Mouse (Mus musculus): Measurements from ENCODE around the gene Arih1. TPM values are rescaled to one million over a fixed set of nuclear protein-coding genes. Genes with fewer than 3 reads are reported as not detected.

Gene Arih1
- total RNA-seq (2021), result 100 to 1,000 TPM; 101 to 125 TPM

- intact Hi-C loops (cut with DNase I), result loop anchor here (1.0 to 2.0 kb wide), 3 partner anchors 52 to 195 kb away; partner anchors contain the start of genes Adpgk, Bbs4, Hexa and Tmem202
These were observed at the start of gene Arih1 for GRCm38 (mm10) chr9:59486549-59487065. Gene Arih1, minus strand, starts transcription at chr9:59486618.

DNA sequence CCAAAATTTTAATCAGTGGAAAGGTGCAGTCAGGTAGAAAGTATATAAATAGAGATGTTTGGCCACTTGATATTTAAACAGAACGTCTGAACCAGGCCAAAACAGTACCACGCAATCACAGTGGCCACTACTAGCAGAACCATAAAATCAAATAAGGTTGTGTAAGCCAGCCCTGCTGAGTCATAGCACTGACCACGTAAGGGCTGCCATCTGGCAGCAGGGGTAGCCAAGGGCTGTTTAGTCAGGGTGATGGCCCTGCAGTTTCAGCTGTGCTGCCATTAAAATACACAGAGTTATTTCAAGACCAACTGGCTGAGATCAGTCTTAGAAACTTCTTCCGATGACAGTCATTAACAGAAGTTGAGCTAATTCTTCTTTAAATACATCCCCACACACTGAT, 47.5 kb upstream of the Arih1 start:
- intact Hi-C loops (cut with DNase I), result no loop called here
- no peak for DNase-seq (ENCODE audit: low spot score in 2 of 2)

More at GRCm38 (mm10) chr9:59486549-59487065, at the start of gene Arih1:
- DNase-seq (ENCODE audit: low spot score in 2 of 2), result peak; percentile 99

- intact Hi-C loops (cut with DNase I), result no loop called here
- no peak for DNase-seq (ENCODE audit: low spot score in 2 of 2)
These were observed 47.0 kb upstream of the Arih1 start for GRCm38 (mm10) chr9:59533422-59533821.

- intact Hi-C loops (cut with DNase I), result no loop called here
- DNase-seq (ENCODE audit: low spot score in 2 of 2), result no peak
These were observed 45.2 kb upstream of the Arih1 start for GRCm38 (mm10) chr9:59531645-59532044.

- intact Hi-C loops (cut with DNase I), result no loop called here
- DNase-seq (ENCODE audit: low spot score in 2 of 2), result no peak
These were observed 41.9 kb upstream of the Arih1 start for GRCm38 (mm10) chr9:59528274-59528673.

GRCm38 (mm10) chr9:59527580-59527979, 41.2 kb upstream of the Arih1 start:
- intact Hi-C loops (cut with DNase I), result no loop called here
- no peak for DNase-seq (ENCODE audit: low spot score in 2 of 2)

DNA sequence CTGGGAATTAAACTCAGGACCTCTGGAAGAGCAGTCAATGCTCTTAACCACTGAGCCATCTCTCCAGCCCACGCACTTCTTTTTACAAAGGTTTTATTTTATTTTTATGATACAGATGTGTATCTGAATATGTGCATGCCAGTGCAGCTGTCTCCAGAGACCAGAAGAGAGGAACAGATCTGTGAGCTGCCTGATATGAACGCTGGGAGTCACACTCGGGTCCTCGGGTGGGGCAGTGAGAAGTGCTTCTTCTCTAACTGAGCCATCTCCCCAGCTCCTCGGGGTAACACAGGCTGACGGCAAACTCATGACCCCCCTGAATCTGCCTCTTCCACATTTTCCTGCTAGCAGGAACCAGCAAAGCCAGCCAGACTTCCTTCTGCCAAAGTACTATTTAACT, 40.3 kb upstream of the Arih1 start:
- intact Hi-C loops (cut with DNase I), result no loop called here
- DNase-seq (ENCODE audit: low spot score in 2 of 2), result no peak

DNA sequence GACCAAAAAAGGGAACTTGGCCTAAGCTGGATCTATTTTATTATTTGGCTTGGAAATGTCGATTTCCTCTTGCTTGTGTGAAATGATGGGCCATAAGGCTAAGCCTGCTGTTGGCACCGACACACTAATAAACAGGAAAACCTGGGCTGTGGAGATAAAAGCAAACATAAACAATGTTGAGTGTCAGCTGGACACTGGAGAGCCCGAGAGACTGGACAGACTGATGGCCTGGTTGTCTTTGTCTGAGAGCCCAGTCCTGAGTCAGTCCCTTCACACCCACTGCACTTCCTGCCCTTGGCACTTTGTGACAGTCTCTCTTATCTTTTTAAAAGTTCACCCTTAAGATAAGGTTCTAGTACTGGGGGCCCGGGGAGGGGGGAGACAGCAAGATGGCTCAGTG, 36.5 kb upstream of the Arih1 start:
- intact Hi-C loops (cut with DNase I), result no loop called here

DNA sequence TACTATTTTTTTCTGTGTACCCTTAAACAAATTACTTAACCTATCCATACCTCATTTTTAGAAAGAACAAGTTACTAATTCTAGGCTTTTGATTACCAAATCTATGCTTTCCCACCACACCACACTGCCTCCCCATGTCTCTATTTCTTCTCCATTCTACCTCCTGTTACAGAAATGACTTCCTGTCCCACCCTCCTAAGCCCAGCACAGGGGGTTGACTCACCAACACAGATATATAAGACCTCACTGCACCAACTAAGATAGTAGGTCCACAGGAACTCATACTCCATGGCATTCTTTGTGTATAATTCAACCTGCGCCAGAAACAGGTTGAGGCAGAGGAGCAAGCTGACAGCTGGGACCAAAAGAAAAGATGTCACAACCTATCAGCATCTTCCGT, 33.0 kb upstream of the Arih1 start:
- DNase-seq (ENCODE audit: low spot score in 2 of 2), result no peak
- intact Hi-C loops (cut with DNase I), result no loop called here

More for the DNA sequence above, 36.5 kb upstream of the Arih1 start:
- DNase-seq (ENCODE audit: low spot score in 2 of 2), result no peak

DNA sequence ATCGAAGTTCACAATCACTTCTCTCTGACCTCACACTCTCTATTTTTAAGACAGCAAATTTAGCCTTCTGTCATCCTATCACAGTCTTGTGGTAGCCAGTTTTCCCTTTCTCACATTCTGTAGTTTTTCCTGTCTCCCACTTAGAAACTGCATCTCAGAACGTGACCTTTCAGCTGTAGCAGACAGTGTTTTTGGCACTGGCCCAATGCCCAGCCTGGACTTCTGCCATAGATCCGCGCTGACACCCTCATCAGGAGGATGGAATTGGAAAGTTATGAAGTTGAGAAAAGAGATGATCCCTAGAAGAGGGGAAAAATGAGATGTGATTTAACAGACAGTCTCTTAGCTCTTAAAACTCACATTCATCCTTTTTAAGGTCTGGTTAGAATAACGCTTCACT, 32.6 kb upstream of the Arih1 start:
- intact Hi-C loops (cut with DNase I), result no loop called here

DNA sequence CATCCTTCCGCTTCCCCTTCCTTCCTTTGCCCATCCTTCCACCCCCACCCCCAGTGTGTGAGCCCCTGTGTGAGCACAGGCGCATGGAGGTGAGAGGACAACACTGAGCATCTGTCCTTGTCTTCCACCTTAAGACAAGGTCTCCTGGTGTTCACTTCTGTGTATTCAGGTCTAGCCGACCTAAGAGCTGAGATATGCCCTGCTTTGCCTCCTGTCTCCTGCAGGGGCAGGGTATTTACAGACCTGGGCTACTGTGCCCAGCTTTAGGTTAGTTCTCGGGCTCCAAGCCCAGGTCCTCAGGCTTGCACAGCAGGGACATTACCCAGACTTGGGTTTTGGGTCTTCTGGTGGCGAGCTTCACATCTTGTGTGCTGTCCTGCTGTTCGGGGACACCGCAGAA, 30.7 kb upstream of the Arih1 start:
- intact Hi-C loops (cut with DNase I), result no loop called here
- no peak for DNase-seq (ENCODE audit: low spot score in 2 of 2)

More for the DNA sequence above, 32.6 kb upstream of the Arih1 start:
- DNase-seq (ENCODE audit: low spot score in 2 of 2), result peak in 1 of 2 experiments; percentile 42

- DNase-seq (ENCODE audit: low spot score in 2 of 2), result no peak
- intact Hi-C loops (cut with DNase I), result no loop called here
These were observed 28.7 kb upstream of the Arih1 start for GRCm38 (mm10) chr9:59515069-59515468.

DNA sequence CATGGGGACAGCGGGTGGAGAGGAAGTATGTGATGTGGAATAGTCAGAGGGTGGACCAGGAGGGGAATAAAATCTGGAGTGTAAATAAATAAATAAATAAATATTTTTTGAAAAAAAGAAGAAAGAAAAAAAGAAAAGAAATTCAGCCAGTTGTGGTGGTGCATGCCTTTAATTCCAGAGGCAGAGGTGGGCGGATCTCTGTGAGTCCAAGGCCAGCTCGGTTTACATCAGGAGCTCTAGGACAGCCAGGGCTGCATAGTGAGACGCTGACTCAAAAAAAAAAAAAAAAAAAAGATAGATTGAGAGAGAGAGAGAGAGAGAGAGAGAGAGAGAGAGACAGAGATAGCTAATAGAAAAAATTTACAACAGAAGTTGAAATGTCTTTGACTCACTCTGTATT, 26.0 kb upstream of the Arih1 start:
- no peak for DNase-seq (ENCODE audit: low spot score in 2 of 2)
- intact Hi-C loops (cut with DNase I), result no loop called here

GRCm38 (mm10) chr9:59508146-59508545, 21.7 kb upstream of the Arih1 start:
- intact Hi-C loops (cut with DNase I), result no loop called here
- no peak for DNase-seq (ENCODE audit: low spot score in 2 of 2)

GRCm38 (mm10) chr9:59487331-59487730, 913 bp upstream of the Arih1 start:
- DNase-seq (ENCODE audit: low spot score in 2 of 2), result no peak
- intact Hi-C loops (cut with DNase I), result loop anchor here (2.0 kb wide), 2 partner anchors 51 to 135 kb away; partner anchors contain the start of genes Bbs4, Hexa and Tmem202

DNA sequence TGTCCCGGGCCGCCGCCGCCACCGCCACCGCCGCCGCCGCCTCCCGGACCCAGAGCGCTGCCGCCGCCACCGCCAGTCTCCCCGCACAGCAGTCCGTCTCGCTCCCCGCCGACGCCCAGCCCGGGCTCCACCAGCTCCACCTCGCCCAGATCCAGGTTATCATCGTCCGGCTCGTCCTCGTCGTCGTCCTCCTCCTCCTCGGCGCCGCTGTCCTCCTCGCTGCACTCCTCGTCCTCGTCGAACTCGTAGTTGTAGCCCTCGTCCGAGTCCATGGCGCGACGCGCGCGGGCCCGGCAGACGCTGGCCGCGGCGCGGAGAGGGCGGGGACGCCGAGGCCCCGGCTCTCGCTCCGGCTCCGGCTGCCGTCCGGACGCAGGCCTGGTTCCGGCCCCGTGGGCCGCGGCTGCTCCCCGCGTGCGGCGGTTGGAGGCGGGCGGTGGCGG, 321 bp downstream of the Arih1 start:
- intact Hi-C loops (cut with DNase I), result loop anchor here (1.0 to 2.0 kb wide), 3 partner anchors 53 to 195 kb away; partner anchors contain the start of genes Adpgk, Bbs4, Hexa and Tmem202
- no peak for DNase-seq (ENCODE audit: low spot score in 2 of 2)

GRCm38 (mm10) chr9:59485511-59486075, 825 bp downstream of the Arih1 start:
- intact Hi-C loops (cut with DNase I), result loop anchor here (1.0 to 2.0 kb wide), 3 partner anchors 53 to 194 kb away; partner anchors contain the start of genes Adpgk, Bbs4, Hexa and Tmem202
- peak; percentile 55 to 68 for DNase-seq (ENCODE audit: low spot score in 2 of 2)

DNA sequence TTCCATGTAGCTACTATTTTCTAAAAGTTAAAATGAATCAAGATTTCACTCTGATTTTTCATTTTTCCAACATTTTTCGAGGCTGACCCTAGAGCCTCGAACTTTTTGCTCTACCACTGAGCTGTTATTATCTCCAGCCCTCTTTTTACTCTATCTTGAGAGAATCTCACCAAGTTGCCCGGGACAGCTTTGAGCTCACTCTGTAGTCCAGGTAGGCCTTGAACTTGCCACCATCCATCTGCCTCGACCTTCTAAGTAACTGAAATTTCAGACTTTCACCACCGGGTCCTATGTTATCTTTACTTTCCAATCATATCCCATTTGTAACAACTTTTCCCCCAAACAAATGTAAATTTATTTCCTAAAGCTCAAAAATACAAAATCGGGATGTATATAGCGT, 1.7 kb downstream of the Arih1 start:
- no peak for DNase-seq (ENCODE audit: low spot score in 2 of 2)
- intact Hi-C loops (cut with DNase I), result no loop called here

DNA sequence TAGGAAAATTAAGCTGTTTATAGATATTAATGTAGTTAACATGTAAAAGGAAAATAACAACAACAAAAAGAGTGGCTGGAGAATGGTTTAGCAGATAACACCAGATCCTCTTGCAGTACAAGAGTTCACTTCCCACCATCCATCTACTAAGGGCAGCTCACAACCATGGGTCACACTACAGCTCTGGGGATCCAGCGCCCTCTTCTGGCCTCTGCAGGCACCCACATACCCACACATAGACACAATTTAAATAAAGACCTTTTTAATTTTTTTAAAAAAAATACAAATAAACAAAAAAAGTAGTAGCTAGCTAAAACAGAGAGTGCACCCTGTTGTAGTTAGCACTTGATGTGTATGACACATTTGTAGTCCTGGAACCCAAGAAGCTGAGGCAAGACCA, 4.0 kb downstream of the Arih1 start:
- intact Hi-C loops (cut with DNase I), result no loop called here
- no peak for DNase-seq (ENCODE audit: low spot score in 2 of 2)

DNA sequence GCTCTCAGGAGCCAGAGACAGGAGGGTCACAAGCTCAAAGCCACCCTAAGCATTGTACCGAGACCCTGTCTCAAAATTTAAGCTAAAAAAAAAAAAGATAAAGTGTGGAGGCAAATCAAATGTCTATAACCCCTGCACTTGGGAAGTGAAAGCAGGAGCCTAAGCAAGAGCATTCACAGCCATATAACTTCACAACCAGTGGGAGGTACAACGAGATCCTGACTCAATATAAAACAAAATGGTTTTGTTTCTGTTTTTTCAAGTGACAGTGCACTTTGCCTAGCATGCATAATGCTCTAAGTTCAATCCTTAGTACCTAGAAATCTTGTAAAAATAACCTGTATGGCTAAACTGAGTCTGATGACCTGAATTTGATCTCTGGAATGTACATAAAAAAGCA, 9.8 kb downstream of the Arih1 start:
- intact Hi-C loops (cut with DNase I), result no loop called here
- no peak for DNase-seq (ENCODE audit: low spot score in 2 of 2)

- intact Hi-C loops (cut with DNase I), result no loop called here
- DNase-seq (ENCODE audit: low spot score in 2 of 2), result no peak
These were observed 11.6 kb downstream of the Arih1 start for GRCm38 (mm10) chr9:59474838-59475237.

Measured in left cerebral cortex, postnatal 36 days (tissue).